Mouse (Mus musculus) kidney, postnatal 25 days (tissue): ENCODE results near the gene Vmp1.

ENCODE experiments used
- DNase-seq, 2 experiments: peaks; one replicate each; pipeline ENCODE4 v3.0.0; 2021; ENCODE audit warnings: mixed read lengths in 2 of 2

Vmp1 gene

GRCm38 (mm10) chr11:86558258-86558657 lies 125.4 kb downstream of the Vmp1 start:
- DNase-seq, result no peak

- DNase-seq, result no peak
Observed at GRCm38 (mm10) chr11:86553525-86553924, 130.1 kb downstream of the Vmp1 start.

- DNase-seq, result peak in 1 of 2 experiments; percentile 13
Observed at GRCm38 (mm10) chr11:86547412-86547811, 136.2 kb downstream of the Vmp1 start.

- no peak for DNase-seq
Observed at GRCm38 (mm10) chr11:86545556-86545955, 138.1 kb downstream of the Vmp1 start.

- peak; percentile 99 to 100 for DNase-seq
Observed at GRCm38 (mm10) chr11:86544639-86545299, 138.9 kb downstream of the Vmp1 start, which contains the start of the genes Rps6kb1 and Tubd1. Gene Rps6kb1, minus strand, starts transcription at chr11:86544805. Gene Tubd1, plus strand, starts transcription at chr11:86544991.

GRCm38 (mm10) chr11:86543960-86544638 lies 139.5 kb downstream of the Vmp1 start:
- DNase-seq, result peak; percentile 44 to 74

- DNase-seq, result no peak
Observed at GRCm38 (mm10) chr11:86542851-86543250, 140.8 kb downstream of the Vmp1 start.

- DNase-seq, result no peak
Observed at GRCm38 (mm10) chr11:86540476-86540845, 143.2 kb downstream of the Vmp1 start.

- no peak for DNase-seq
Observed at GRCm38 (mm10) chr11:86539716-86540475, 143.7 kb downstream of the Vmp1 start.

GRCm38 (mm10) chr11:86538786-86539185 lies 144.8 kb downstream of the Vmp1 start:
- no peak for DNase-seq

- DNase-seq, result no peak
Observed at GRCm38 (mm10) chr11:86534201-86534910, 149.3 kb downstream of the Vmp1 start.
